Mouse (Mus musculus): ENCODE results near the gene Irak1bp1. TPM values are rescaled to one million over a fixed set of nuclear protein-coding genes. Genes with fewer than 3 reads are reported as not detected.

The Irak1bp1 gene
- total and polyA plus RNA-seq, 3 experiments: 10.4 to 14.1 TPM; not detected in 1

GRCm38 (mm10) chr9:82861775-82862430 lies 32.6 kb downstream of the Irak1bp1 start:
- Histone ChIP-seq H3K9me3 (replicated peaks; ENCODE audit: insufficient read depth, low read length) (no peaks in the 10 kb centered on the region), H3K4me1 (ENCODE audit: control insufficient read depth in 1 of 2, insufficient read depth in 2 of 2, low read length in 2 of 2) (peaks cover 0 to 1% of the 10 kb centered on the region in 2 experiments), H3K79me2 (ENCODE audit: control insufficient read depth, insufficient read depth, low read length, poor library complexity) (no peaks in the 10 kb centered on the region), H3K27me3 (ENCODE audit: control insufficient read depth in 1 of 2, insufficient read depth in 2 of 2, low read length in 2 of 2) (no peaks in the 10 kb centered on the region), H3K4me3 (ENCODE audit: control insufficient read depth in 1 of 2, insufficient read depth in 1 of 2, low read depth in 2 of 2, low read length in 2 of 2) (no peak overlapping the region), H3K36me3 (ENCODE audit: control insufficient read depth in 1 of 2, insufficient read depth in 2 of 2, low read length in 2 of 2) (peaks cover 4 to 5% of the 10 kb centered on the region in 2 experiments), H3K27ac (ENCODE audit: control insufficient read depth, low read depth, low read length) (no peak overlapping the region), H3K9ac (ENCODE audit: control insufficient read depth, low read depth, low read length, poor library complexity, severe bottlenecking) (no peak overlapping the region)
- DNase-seq (ENCODE audit: low read depth, low spot score): no peak
- TF ChIP-seq ZC3H11A (IDR thresholded peaks at IDR 0.05; ENCODE audit: low read depth, low read length) (no peak), POLR2A (IDR thresholded peaks at IDR 0.05; ENCODE audit: control insufficient read depth in 1 of 2, insufficient read depth in 1 of 2, low read depth in 1 of 2, low read length in 2 of 2, poor library complexity in 1 of 2) (no peak), TAL1 (IDR thresholded peaks at IDR 0.05; ENCODE audit: low read length) (no peak), ZKSCAN1 (IDR thresholded peaks at IDR 0.05; ENCODE audit: low read depth, low read length) (no peak), BHLHE40 (IDR thresholded peaks at IDR 0.05; ENCODE audit: borderline replicate concordance, low read depth, low read length) (no peak), MEF2A (IDR thresholded peaks at IDR 0.05; ENCODE audit: extremely low read depth, insufficient replicate concordance, low read depth, low read length, poor library complexity, severe bottlenecking) (no peak), MAX (IDR thresholded peaks at IDR 0.05; ENCODE audit: low read length) (no peak), POLR2AphosphoS5 (IDR thresholded peaks at IDR 0.05; ENCODE audit: borderline replicate concordance, low read depth, low read length) (no peak), MAZ (IDR thresholded peaks at IDR 0.05; ENCODE audit: low read depth, low read length) (no peak), TBP (IDR thresholded peaks at IDR 0.05; ENCODE audit: low read depth, low read length) (no peak), RCOR1 (IDR thresholded peaks at IDR 0.05; ENCODE audit: low read depth, low read length) (no peak), GABPA (IDR thresholded peaks at IDR 0.05; ENCODE audit: low read depth, low read length) (no peak), EP300 (IDR thresholded peaks at IDR 0.05; ENCODE audit: low read depth in 1 of 2, low read length in 2 of 2) (no peak), RAD21 (IDR thresholded peaks at IDR 0.05; ENCODE audit: low read depth, low read length) (no peak)

DNA sequence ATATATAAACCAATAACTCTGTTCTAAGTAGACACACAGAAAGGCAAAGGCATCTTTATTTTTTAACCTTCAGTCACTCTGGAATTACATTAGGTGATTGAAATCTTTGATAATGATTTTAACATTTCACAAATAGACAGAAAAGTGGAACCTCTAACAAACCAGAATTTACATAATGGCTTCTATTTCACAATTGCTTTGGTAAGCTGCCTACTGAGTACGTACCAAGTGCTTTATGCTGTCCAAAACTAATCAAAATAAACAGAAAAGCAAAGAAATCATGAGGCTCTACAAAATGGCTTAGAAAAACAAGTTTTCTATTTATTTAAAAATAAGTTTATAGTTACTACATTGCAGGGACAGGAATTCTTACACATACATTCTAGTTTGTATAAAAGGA lies 36.8 kb downstream of the Irak1bp1 start:
- peaks cover 4 to 27% of the 10 kb centered on the region in 2 experiments for H3K36me3 ChIP-seq (ENCODE audit: control insufficient read depth in 1 of 2, insufficient read depth in 2 of 2, low read length in 2 of 2)
- no peaks in the 10 kb centered on the region for H3K9me3 ChIP-seq (replicated peaks; ENCODE audit: insufficient read depth, low read length)
- no peak overlapping the region for H3K27ac ChIP-seq (ENCODE audit: control insufficient read depth, low read depth, low read length)
- DNase-seq (ENCODE audit: low read depth, low spot score): no peak
- H3K79me2 ChIP-seq (ENCODE audit: control insufficient read depth, insufficient read depth, low read length, poor library complexity): no peaks in the 10 kb centered on the region
- no peak overlapping the region for H3K4me3 ChIP-seq (ENCODE audit: control insufficient read depth in 1 of 2, insufficient read depth in 1 of 2, low read depth in 2 of 2, low read length in 2 of 2)
- TF ChIP-seq MYC (IDR thresholded peaks at IDR 0.05; ENCODE audit: low read depth, low read length) (no peak), KAT2A (conservative IDR thresholded peaks at IDR 0.05; ENCODE audit: low read depth, low read length) (no peak), POLR2A (IDR thresholded peaks at IDR 0.05; ENCODE audit: control insufficient read depth in 1 of 2, insufficient read depth in 1 of 2, low read depth in 1 of 2, low read length in 2 of 2, poor library complexity in 1 of 2) (no peak), TAL1 (IDR thresholded peaks at IDR 0.05; ENCODE audit: low read length) (no peak), ETS1 (IDR thresholded peaks at IDR 0.05; ENCODE audit: low read depth, low read length) (no peak), UBTF (IDR thresholded peaks at IDR 0.05; ENCODE audit: borderline replicate concordance, insufficient read depth, low read depth, low read length) (no peak)
- H3K27me3 ChIP-seq (ENCODE audit: control insufficient read depth in 1 of 2, insufficient read depth in 2 of 2, low read length in 2 of 2): no peaks in the 10 kb centered on the region
- no peaks in the 10 kb centered on the region; a peak in 3 of 4 replicates for H3K4me1 ChIP-seq (ENCODE audit: control insufficient read depth in 1 of 2, insufficient read depth in 2 of 2, low read length in 2 of 2)
- no peak overlapping the region for H3K9ac ChIP-seq (ENCODE audit: control insufficient read depth, low read depth, low read length, poor library complexity, severe bottlenecking)

Data from MEL (cell line).